Mouse (Mus musculus) left cerebral cortex, adult 9 months (tissue): ENCODE measurements at regions not wholly inside any gene's neighbourhood (a gene's known extent, or its start where the extent isn't known, plus 50 kb on each side); places are given as distances from the start of the nearest gene placed in this dataset.

ENCODE experiments used
- DNase-seq, 2 experiments: peaks; one replicate each; pipeline ENCODE4 v3.0.0; 2022; ENCODE audit warnings: low spot score in 2 of 2

GRCm38 (mm10) chr10:24437177-24437576 lies 158.1 kb upstream of the Ccn2 start:
- DNase-seq: peak; percentile 19 to 33

GRCm38 (mm10) chr10:24444572-24444971 lies 150.7 kb upstream of the Ccn2 start:
- DNase-seq: no peak

- no peak for DNase-seq
Measured at GRCm38 (mm10) chr10:24445036-24445435, 150.2 kb upstream of the Ccn2 start.

GRCm38 (mm10) chr10:24446168-24446567 lies 149.1 kb upstream of the Ccn2 start:
- DNase-seq: no peak

GRCm38 (mm10) chr10:24447135-24447534 lies 148.1 kb upstream of the Ccn2 start:
- no peak for DNase-seq

- peak in 1 of 2 experiments; percentile 3 for DNase-seq
Measured at GRCm38 (mm10) chr10:24448001-24448561, 147.2 kb upstream of the Ccn2 start.

- no peak for DNase-seq
Measured at GRCm38 (mm10) chr10:24453507-24453906, 141.7 kb upstream of the Ccn2 start.

- no peak for DNase-seq
Measured at GRCm38 (mm10) chr10:24458667-24459066, 136.6 kb upstream of the Ccn2 start.

- DNase-seq: no peak
Measured at GRCm38 (mm10) chr10:24463873-24464272, 131.4 kb upstream of the Ccn2 start.

GRCm38 (mm10) chr10:24464377-24464776 lies 130.9 kb upstream of the Ccn2 start:
- no peak for DNase-seq

GRCm38 (mm10) chr10:24469741-24470140 lies 125.5 kb upstream of the Ccn2 start:
- no peak for DNase-seq

- no peak for DNase-seq
Measured at GRCm38 (mm10) chr10:24471521-24471920, 123.7 kb upstream of the Ccn2 start.

- DNase-seq: no peak
Measured at GRCm38 (mm10) chr10:24476288-24476687, 119.0 kb upstream of the Ccn2 start.

- no peak for DNase-seq
Measured at GRCm38 (mm10) chr10:24478535-24478934, 116.7 kb upstream of the Ccn2 start.

GRCm38 (mm10) chr10:24479148-24479547 lies 116.1 kb upstream of the Ccn2 start:
- peak; percentile 6 to 16 for DNase-seq

GRCm38 (mm10) chr10:24481926-24482612 lies 113.2 kb upstream of the Ccn2 start:
- no peak for DNase-seq

GRCm38 (mm10) chr10:24483053-24483452 lies 112.2 kb upstream of the Ccn2 start:
- no peak for DNase-seq

- DNase-seq: no peak
Measured at GRCm38 (mm10) chr10:24484101-24484660, 111.1 kb upstream of the Ccn2 start.

- no peak for DNase-seq
Measured at GRCm38 (mm10) chr10:24485461-24485860, 109.8 kb upstream of the Ccn2 start.

- DNase-seq: no peak
Measured at GRCm38 (mm10) chr10:24486224-24486623, 109.0 kb upstream of the Ccn2 start.

- DNase-seq: no peak
Measured at GRCm38 (mm10) chr10:24487915-24488314, 107.3 kb upstream of the Ccn2 start.

- DNase-seq: no peak
Measured at GRCm38 (mm10) chr10:24490432-24490831, 104.8 kb upstream of the Ccn2 start.

GRCm38 (mm10) chr10:24491848-24492247 lies 103.4 kb upstream of the Ccn2 start:
- no peak for DNase-seq
